Mouse (Mus musculus) liver, embryonic 11.5 days (tissue): ENCODE measurements at regions not wholly inside any gene's neighbourhood (a gene's known extent, or its start where the extent isn't known, plus 50 kb on each side); places are given as distances from the start of the nearest gene placed in this dataset.

Source experiments
- ATAC-seq: fragments of 200-750 bp; cut with Nextera tagmentation; replicated peaks from 2 replicates; pipeline ENCODE4 v1.8.0; 2017; ENCODE audit warnings: moderate number of reproducible peaks, mild to moderate bottlenecking, moderate TSS enrichment, moderate library complexity; ENCODE audit not compliant: low FRiP score
- DNase-seq: peaks from one replicate; pipeline ENCODE4 v3.0.0-alpha.2; 2017; ENCODE audit warnings: low spot score
- H3K27ac ChIP-seq: fragments of 300-500 bp; sonication (generic); 2 replicates; pipeline ENCODE4 v1.5.1; 2014; ENCODE audit warnings: mild to moderate bottlenecking, low read depth, low read length, control low read depth
- H3K27me3 ChIP-seq: fragments of 300-500 bp; sonication (generic); replicated peaks from 2 replicates; pipeline ENCODE4 v1.6.1; 2014; ENCODE audit warnings: low read length, mixed read lengths; ENCODE audit not compliant: control insufficient read depth, insufficient read depth
- H3K36me3 ChIP-seq: fragments of 300-500 bp; sonication (generic); 2 replicates; pipeline ENCODE4 v1.6.1; 2014; ENCODE audit warnings: mild to moderate bottlenecking, low read length, moderate library complexity, mixed read lengths; ENCODE audit not compliant: control insufficient read depth, insufficient read depth
- H3K4me1 ChIP-seq: fragments of 300-500 bp; sonication (generic); replicated peaks from 2 replicates; pipeline ENCODE4 v1.6.1; 2014; ENCODE audit warnings: low read length, mixed read lengths; ENCODE audit not compliant: control insufficient read depth, insufficient read depth
- H3K4me2 ChIP-seq: fragments of 300-500 bp; sonication (generic); 2 replicates; pipeline ENCODE4 v1.6.1; 2014; ENCODE audit warnings: mild to moderate bottlenecking, control low read depth, moderate library complexity
- H3K4me3 ChIP-seq: fragments of 300-500 bp; sonication (generic); 2 replicates; pipeline ENCODE4 v1.5.1; 2014; ENCODE audit warnings: low read depth, low read length, control low read depth
- H3K9ac ChIP-seq: fragments of 300-500 bp; sonication (generic); 2 replicates; pipeline ENCODE4 v1.6.1; 2014; ENCODE audit warnings: low read depth, low read length, control low read depth
- H3K9me3 ChIP-seq: fragments of 300-500 bp; sonication (generic); 2 replicates; pipeline ENCODE4 v1.6.1; 2016; ENCODE audit warnings: low read length, inconsistent platforms, mixed read lengths; ENCODE audit not compliant: control insufficient read depth

GRCm38 (mm10) chr2:146802973-146803372 is 52.7 kb upstream of the Kiz start:
- DNase-seq: no peak
- Histone ChIP-seq H3K27ac (no peak overlapping the region), H3K27me3 (no peaks in the 10 kb centered on the region), H3K4me2 (no peak overlapping the region), H3K9ac (no peak overlapping the region), H3K4me3 (no peak overlapping the region), H3K4me1 (no peaks in the 10 kb centered on the region), H3K36me3 (no peaks in the 10 kb centered on the region), H3K9me3 (no peaks in the 10 kb centered on the region)
- ATAC-seq: no peak
